Mouse (Mus musculus) gastrocnemius, adult 18-20 months (tissue): ENCODE measurements around the gene Tepsin. TPM values are rescaled to one million over a fixed set of nuclear protein-coding genes. Genes with fewer than 3 reads are reported as not detected.

Experiments
- DNase-seq: peaks from one replicate; pipeline ENCODE4 v3.0.0; 2021; ENCODE audit warnings: low spot score
- total RNA-seq, 2 experiments: library from RNA; stranded (reverse); gene quantifications; 2 replicates each; pipeline ENCODE4 v1.2.3; 2021

Gene Tepsin
- total RNA-seq, 2 experiments from 2014 or later, result 4.1 to 4.9 TPM

GRCm38 (mm10) chr11:120112136-120112535 is 13.6 kb upstream of the Tepsin start:
- DNase-seq, result no peak

GRCm38 (mm10) chr11:120111033-120111432 is 12.5 kb upstream of the Tepsin start:
- peak; percentile 52 for DNase-seq

- DNase-seq, result no peak
Observed at GRCm38 (mm10) chr11:120110554-120110953, 12.0 kb upstream of the Tepsin start.

- DNase-seq, result no peak
Observed at GRCm38 (mm10) chr11:120109558-120110210, 11.2 kb upstream of the Tepsin start.

- no peak for DNase-seq
Observed at GRCm38 (mm10) chr11:120107796-120108195, 9.3 kb upstream of the Tepsin start.

- DNase-seq, result no peak
Observed at GRCm38 (mm10) chr11:120107026-120107425, 8.5 kb upstream of the Tepsin start.

- no peak for DNase-seq
Observed at GRCm38 (mm10) chr11:120103431-120103997, 5.0 kb upstream of the Tepsin start.

- peak; percentile 59 for DNase-seq
Observed at GRCm38 (mm10) chr11:120101036-120101435, 2.5 kb upstream of the Tepsin start.

- no peak for DNase-seq
Observed at GRCm38 (mm10) chr11:120092817-120093591, 5.5 kb downstream of the Tepsin start.

GRCm38 (mm10) chr11:120090661-120091060 is 7.9 kb downstream of the Tepsin start:
- no peak for DNase-seq

GRCm38 (mm10) chr11:120086702-120087152 is 11.8 kb downstream of the Tepsin start, which contains the start of gene Cep131:
Gene Cep131 (minus strand): TSS chr11:120086827.
- DNase-seq, result peak; percentile 99

GRCm38 (mm10) chr11:120085891-120086627 is 12.5 kb downstream of the Tepsin start:
- peak; percentile 56 for DNase-seq

- DNase-seq, result no peak
Observed at GRCm38 (mm10) chr11:120080282-120080681, 18.2 kb downstream of the Tepsin start.

- DNase-seq, result no peak
Observed at GRCm38 (mm10) chr11:120076191-120076590, 22.3 kb downstream of the Tepsin start.

GRCm38 (mm10) chr11:120072986-120073647 is 25.4 kb downstream of the Tepsin start:
- DNase-seq, result no peak

- DNase-seq, result no peak
Observed at GRCm38 (mm10) chr11:120071731-120072320, 26.7 kb downstream of the Tepsin start.

GRCm38 (mm10) chr11:120071065-120071464 is 27.5 kb downstream of the Tepsin start:
- DNase-seq, result no peak

- DNase-seq, result no peak
Observed at GRCm38 (mm10) chr11:120070286-120070930, 28.1 kb downstream of the Tepsin start.

GRCm38 (mm10) chr11:120069261-120069660 is 29.3 kb downstream of the Tepsin start:
- DNase-seq, result no peak

- no peak for DNase-seq
Observed at GRCm38 (mm10) chr11:120067834-120068233, 30.7 kb downstream of the Tepsin start.
